In genomic region chr2:4474539-4474937, GRCm38 (mm10) we compare ENCODE assay signal across 12 mouse cellular contexts.
DNase-seq lines count a peak whose midpoint lies in the region; ATAC-seq lines count a peak whose summit lies in the region.
"Had no signal": no experiment of that assay in that cellular context is flagged by ENCODE, and none has a peak within 500 bp of the region (broad histone marks: within the 10 kb centered on the region; RNA-seq: fewer than 3 reads in every experiment).

No protein-coding gene starts in this region.

- no peak overlapping the region for H3K4me3 ChIP-seq in hindbrain, embryonic 16.5 days (ENCODE audit: low read length)
- no peak overlapping the region for H3K4me3 ChIP-seq in hindbrain, embryonic 11.5 days (ENCODE audit: low read depth, low read length)
- H3K4me3 ChIP-seq in embryonic facial prominence, embryonic 14.5 days (ENCODE audit: low read depth, low read length), result no peak overlapping the region
- H3K4me3 ChIP-seq: liver, embryonic 12.5 days had no signal

- H3K4me2 ChIP-seq in hindbrain, embryonic 16.5 days (ENCODE audit: low read length), result no peak overlapping the region
- H3K4me2 ChIP-seq in hindbrain, embryonic 11.5 days (replicated peaks; ENCODE audit: low read depth, low read length), result no peak overlapping the region
- no peak overlapping the region for H3K4me2 ChIP-seq in embryonic facial prominence, embryonic 14.5 days (ENCODE audit: low read depth, low read length)
- H3K4me2 ChIP-seq: liver, embryonic 12.5 days had no signal

- peak overlapping the region; percentile 24; the same call in 1 of the 2 replicates for H3K27ac ChIP-seq in hindbrain, embryonic 16.5 days (ENCODE audit: low read depth, low read length)
- no peak overlapping the region for H3K27ac ChIP-seq in hindbrain, embryonic 11.5 days (ENCODE audit: low read depth, low read length)
- H3K27ac ChIP-seq in embryonic facial prominence, embryonic 14.5 days (replicated peaks; ENCODE audit: low read depth, low read length), result peak overlapping the region; percentile 42
- H3K27ac ChIP-seq: liver, embryonic 12.5 days had no signal

- H3K36me3 ChIP-seq in hindbrain, embryonic 16.5 days (ENCODE audit: control insufficient read depth, insufficient read depth, low read length), result 0 out of 2 replicates have a peak, but pooled peaks cover 2% of the 10 kb centered on the region
- 0 out of 2 replicates have a peak, but pooled peaks cover 2% of the 10 kb centered on the region for H3K36me3 ChIP-seq in hindbrain, embryonic 11.5 days (ENCODE audit: control insufficient read depth, insufficient read depth, low read length)
- H3K36me3 ChIP-seq in embryonic facial prominence, embryonic 14.5 days (ENCODE audit: control insufficient read depth, insufficient read depth, low read length), result peaks cover 5% of the 10 kb centered on the region; the same call in 1 of the 2 replicates
- H3K36me3 ChIP-seq: G1E; liver, embryonic 12.5 days had no signal

- H3K9me3 ChIP-seq in hindbrain, embryonic 16.5 days (ENCODE audit: control insufficient read depth, low read length), result no peaks in the 10 kb centered on the region
- no peaks in the 10 kb centered on the region for H3K9me3 ChIP-seq in hindbrain, embryonic 11.5 days (ENCODE audit: control insufficient read depth, low read length)
- no peaks in the 10 kb centered on the region for H3K9me3 ChIP-seq in embryonic facial prominence, embryonic 14.5 days (ENCODE audit: control insufficient read depth, low read length)
- H3K9me3 ChIP-seq: G1E; liver, embryonic 12.5 days had no signal

- H3K9ac ChIP-seq in hindbrain, embryonic 16.5 days (ENCODE audit: low read depth, low read length), result no peak overlapping the region
- no peak overlapping the region for H3K9ac ChIP-seq in hindbrain, embryonic 11.5 days (ENCODE audit: low read depth, low read length)
- no peak overlapping the region for H3K9ac ChIP-seq in embryonic facial prominence, embryonic 14.5 days (ENCODE audit: low read depth, low read length)
- H3K9ac ChIP-seq: liver, embryonic 12.5 days had no signal

- H3K27me3 ChIP-seq in hindbrain, embryonic 16.5 days (replicated peaks; ENCODE audit: control insufficient read depth, insufficient read depth, low read length), result no peaks in the 10 kb centered on the region
- H3K27me3 ChIP-seq in hindbrain, embryonic 11.5 days (ENCODE audit: control insufficient read depth, insufficient read depth, low read length), result no peaks in the 10 kb centered on the region
- H3K27me3 ChIP-seq in embryonic facial prominence, embryonic 14.5 days (replicated peaks; ENCODE audit: control insufficient read depth, insufficient read depth, low read length), result no peaks in the 10 kb centered on the region
- H3K27me3 ChIP-seq: liver, embryonic 12.5 days had no signal

- no peak for DNase-seq in hindbrain, embryonic 11.5 days (ENCODE audit: low spot score)
- DNase-seq in Muller cell, postnatal 12 days (ENCODE audit: inconsistent ontology term), result peak; percentile 38
- DNase-seq in embryonic facial prominence, embryonic 14.5 days (ENCODE audit: low spot score), result peak; percentile 77
- DNase-seq in kidney, postnatal 36 days, result peak; percentile 18 to 25
- DNase-seq in cerebellum, adult 9-11 months, result no peak
- no peak for DNase-seq in cerebellum, postnatal 36 days
- DNase-seq in layer of hippocampus, postnatal 36 days, result no peak
- DNase-seq: adrenal gland, adult 8-10 months; gastrocnemius, postnatal 25 days had no signal

- H3K4me1 ChIP-seq in hindbrain, embryonic 16.5 days (ENCODE audit: control insufficient read depth, insufficient read depth, low read depth, low read length), result peaks cover 13% of the 10 kb centered on the region
- no peaks in the 10 kb centered on the region for H3K4me1 ChIP-seq in hindbrain, embryonic 11.5 days (replicated peaks; ENCODE audit: control insufficient read depth, insufficient read depth, low read length)
- peaks cover 16% of the 10 kb centered on the region for H3K4me1 ChIP-seq in embryonic facial prominence, embryonic 14.5 days (ENCODE audit: control insufficient read depth, insufficient read depth, low read length)
- H3K4me1 ChIP-seq: liver, embryonic 12.5 days had no signal

- no peak for ATAC-seq in hindbrain, embryonic 16.5 days
- no peak for ATAC-seq in hindbrain, embryonic 11.5 days (ENCODE audit: low FRiP score)
- peak; percentile 41; the same call in 1 of the 2 replicates for ATAC-seq in embryonic facial prominence, embryonic 14.5 days (ENCODE audit: low read depth)
- ATAC-seq: liver, embryonic 12.5 days had no signal

Comparison
In these comparisons a context has a peak if more than half of its experiments do, and no peak if none do; other contexts are left out.
1. DNase-seq: peak in Muller cell, postnatal 12 days (single experiment), embryonic facial prominence, embryonic 14.5 days (single experiment) and kidney, postnatal 36 days (2 of 2); none in hindbrain, embryonic 11.5 days (single experiment), cerebellum, adult 9-11 months (single experiment), cerebellum, postnatal 36 days (0 of 2) and layer of hippocampus, postnatal 36 days (0 of 2).